Mouse (Mus musculus): ENCODE measurements around the gene Hyal4.

Hyal4 gene

DNA sequence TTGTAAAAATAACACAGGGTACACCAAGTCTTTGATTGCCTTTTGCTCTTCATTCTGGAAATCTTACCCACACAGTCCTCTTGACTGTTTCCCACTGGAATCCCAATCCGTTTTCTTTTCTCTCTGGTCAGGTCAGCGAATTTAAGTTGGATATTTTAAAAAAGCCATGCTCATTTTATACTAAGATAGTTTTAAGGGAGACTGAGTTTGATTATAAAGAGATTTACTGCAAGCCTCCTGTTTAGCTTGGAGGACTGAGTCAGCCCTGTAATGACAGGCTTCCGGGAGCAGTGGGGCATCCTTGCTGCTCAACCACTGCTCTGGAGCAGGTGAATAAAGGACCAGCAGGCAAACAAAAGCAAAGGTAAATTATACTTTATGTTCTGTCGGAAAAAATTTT, at the start of gene Hyal4:
Gene Hyal4 (plus strand): TSS at position 301 of the 400 bp plus-strand sequence.
- no peak for DNase-seq (ENCODE audit: low read depth, low spot score)

DNA sequence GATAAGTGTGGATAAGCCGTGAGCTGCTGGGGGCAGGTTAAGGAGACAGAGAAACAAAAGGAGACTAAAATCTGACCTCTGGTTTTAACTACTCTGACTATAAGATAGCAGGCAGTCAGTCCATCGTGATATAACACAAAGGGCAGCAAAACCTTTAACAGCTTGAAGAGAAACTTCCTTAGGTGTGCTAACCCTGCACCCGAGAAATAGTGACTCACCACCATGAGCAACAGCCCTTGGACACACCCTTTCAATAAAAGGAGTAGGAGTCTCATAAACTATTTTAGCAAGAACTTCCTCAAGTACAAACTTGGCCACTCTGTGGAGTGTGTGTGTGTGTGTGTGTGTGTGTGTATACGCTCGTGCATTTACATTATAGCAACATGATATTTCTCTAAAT, 41.0 kb upstream of the Hyal4 start:
- no peak for DNase-seq (ENCODE audit: low read depth, low spot score)

DNA sequence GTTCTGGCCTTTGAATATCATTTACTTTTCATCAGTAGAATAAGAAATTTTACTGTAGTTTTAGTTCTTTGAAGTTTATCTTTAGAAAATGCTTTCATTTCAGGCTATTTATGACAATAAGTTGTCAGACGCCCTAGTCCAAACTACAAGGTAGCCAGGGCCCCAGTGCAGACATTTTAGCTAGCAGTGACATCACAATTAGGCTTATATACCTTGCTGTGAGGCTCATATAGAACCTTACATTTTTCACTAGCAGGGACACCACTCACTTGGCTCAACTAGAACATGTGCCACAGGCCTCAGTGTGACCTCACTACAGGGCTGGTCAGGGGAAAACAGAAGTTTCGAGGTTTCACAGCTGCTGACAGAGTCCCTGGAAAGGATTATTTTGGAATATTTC, 40.6 kb upstream of the Hyal4 start:
- no peak for DNase-seq (ENCODE audit: low read depth, low spot score)

DNA sequence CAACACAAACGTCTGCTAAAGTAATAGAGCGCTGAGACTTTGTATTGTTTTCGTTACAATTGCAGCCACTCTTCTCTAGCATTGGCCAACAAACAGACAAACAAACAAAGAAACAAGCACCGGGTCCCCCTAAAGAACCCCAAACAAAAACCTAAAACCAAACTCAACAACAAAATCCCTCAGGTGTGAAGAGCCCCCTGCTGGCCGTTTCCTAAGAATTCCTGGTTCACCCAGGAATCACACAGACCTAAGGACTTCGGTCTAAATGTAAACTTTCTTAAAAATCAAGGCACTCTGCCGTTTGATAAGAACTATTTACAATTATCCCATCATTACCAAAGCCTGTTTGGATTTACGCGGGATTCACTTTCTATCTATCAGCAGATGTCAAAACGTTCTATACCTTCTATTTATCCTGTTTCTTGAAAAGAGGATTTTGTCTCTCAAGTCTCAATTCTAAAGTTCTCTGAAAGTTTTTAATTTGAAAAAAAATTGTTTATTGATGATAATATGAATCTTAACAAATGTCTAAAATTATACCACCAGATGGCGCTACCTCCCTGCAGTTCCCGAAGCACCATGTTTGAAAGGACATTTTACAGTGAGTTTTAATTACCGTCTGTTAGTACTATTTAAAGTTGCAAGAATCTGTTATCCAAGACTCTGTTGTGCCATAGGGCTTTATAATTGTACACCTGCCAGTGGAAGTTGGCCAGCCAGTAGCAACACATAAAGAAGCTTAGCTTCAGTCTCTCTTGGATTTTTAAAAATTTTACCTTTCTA, 26.6 kb upstream of the Hyal4 start:
- DNase-seq (ENCODE audit: low read depth, low spot score), result no peak

DNA sequence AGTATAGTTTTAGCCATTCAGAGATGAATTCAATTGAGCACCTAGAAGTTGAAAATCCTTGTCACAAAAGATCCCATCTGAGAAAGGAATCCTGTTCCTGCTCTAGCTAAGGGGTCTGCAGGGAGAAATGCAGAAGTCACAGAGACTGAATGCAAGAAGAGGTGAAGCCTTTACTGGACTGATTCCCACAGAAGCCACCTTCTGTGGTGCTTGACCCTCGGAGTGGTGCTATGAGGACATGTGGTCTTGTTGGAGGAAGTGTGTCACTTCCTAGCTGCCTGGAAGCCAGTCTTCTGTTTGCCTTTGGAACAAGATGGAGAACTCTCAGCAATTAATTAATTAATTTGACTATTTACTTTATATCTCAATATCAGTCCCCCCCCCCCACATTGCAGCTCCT, 20.0 kb upstream of the Hyal4 start:
- DNase-seq (ENCODE audit: low read depth, low spot score), result no peak

DNA sequence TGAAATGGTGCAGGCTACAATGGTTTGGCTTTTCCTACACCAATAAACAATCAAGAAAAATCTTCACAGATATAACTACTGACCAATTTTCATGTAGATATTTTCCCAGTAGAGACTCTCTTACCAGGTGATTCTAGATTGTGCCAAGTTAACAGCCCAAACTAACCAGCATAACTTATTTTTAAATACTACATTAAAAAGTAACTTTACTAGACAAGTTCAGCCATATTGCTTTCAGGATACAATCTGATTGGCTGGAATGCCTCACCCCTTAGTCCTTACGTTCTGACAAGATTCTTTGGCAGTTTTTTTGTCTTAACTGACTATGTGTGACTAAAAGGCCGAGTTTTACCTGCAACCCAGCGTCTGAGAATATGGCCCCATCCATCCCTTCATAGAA, 15.2 kb upstream of the Hyal4 start, which contains the start of gene Hyal6:
Gene Hyal6 (plus strand): TSS at position 301 of the 400 bp plus-strand sequence.
- DNase-seq (ENCODE audit: low read depth, low spot score), result no peak

DNA sequence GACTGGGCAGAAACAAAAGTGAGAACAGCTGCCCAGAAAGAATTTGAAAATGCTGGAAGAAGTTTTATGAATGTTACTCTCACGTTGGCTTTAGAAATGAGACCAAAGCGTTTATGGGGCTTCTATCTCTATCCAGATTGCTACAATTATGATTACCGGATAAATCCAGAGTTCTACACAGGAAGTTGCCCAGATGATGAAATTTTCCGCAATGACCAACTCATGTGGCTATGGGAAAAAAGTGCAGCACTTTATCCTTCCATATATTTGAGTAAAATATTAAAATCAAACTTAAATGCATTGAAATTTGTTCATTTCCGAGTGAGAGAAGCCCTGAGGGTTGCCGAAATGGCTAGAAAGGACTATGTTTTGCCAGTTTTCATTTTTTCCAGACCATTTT, 13.6 kb upstream of the Hyal4 start:
- DNase-seq (ENCODE audit: low read depth, low spot score), result no peak

DNA sequence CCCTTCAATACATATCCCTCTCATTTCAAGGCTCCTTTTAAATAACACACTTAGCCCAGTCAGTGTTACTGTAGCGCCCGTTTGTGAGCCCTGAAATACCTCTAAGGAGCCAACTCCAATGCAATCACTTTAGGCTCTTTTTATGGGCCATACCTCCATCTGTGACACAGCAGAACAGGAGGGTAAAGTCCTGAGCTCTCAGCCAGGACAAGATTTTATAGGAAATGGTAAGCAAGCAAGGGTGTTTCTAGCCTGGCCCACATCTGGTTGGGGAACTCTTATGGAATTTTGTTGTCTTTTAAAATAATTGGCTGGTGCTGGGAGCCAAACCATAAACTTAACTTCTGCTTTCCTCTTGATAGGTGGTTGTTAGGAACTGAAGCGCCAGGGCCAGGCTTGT, 11.2 kb downstream of the Hyal4 start:
- no peak for DNase-seq (ENCODE audit: low read depth, low spot score)

DNA sequence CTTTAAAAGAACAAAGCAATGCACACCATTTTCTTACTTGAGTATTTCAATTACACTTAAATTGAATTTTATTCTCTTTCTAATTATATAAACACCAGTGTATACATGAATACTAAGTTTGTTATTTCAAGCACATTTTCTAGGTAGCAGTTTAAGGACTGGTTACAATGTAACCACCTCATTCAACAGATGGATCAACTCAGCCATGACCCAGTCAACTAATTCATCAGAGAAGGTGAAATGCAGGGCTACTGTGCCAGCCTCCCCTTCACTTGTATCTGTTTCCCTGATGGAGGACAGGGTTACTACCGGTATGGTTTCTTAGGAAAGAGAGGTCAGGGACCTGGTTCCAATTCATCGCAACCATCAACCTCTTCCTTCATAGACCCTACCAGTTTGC, 18.1 kb downstream of the Hyal4 start:
- DNase-seq (ENCODE audit: low read depth, low spot score), result no peak

DNA sequence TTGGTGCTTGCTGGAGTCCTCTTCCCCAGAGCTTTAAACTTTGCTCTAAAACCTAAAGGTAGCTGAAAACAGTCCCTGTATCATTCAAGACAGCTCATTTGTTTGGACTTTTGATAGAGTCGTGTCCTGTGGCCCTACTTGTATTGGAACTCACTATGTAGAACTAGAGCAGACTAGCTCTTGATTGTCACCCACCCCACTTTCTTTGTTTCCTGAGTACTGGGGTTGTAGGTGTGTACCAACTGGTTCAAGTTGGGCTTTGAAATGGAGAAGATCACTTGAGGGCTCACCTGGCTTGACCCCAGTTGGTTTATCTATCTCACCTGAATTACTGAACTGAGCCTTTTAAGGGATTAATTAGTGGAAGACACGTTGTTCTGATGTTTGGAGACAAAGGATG, 31.1 kb downstream of the Hyal4 start:
- no peak for DNase-seq (ENCODE audit: low read depth, low spot score)

DNA sequence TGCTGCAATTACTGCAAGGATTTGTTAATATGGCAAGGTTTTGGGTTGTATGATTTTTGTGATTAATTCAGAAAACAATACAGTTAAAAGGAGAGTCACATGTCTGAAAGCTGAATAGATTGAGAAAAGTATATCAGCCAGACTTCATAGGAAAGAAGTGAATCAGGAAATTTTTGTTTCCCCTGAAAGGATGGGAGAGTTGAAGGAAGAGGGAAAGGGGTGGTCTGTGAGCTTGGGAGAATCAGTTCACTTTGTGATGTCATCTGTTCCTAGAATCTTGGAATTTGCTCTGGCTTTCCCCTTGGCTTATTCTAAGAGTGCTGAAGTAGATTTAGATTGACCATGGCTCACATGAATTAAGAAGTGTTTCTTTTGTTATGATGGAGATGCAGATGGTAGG, 42.8 kb downstream of the Hyal4 start, which contains the start of gene Spam1:
Gene Spam1 (plus strand): TSS at position 301 of the 400 bp plus-strand sequence.
- DNase-seq (ENCODE audit: low read depth, low spot score), result no peak
